Mouse (Mus musculus) adrenal gland, adult (tissue): Measurements from ENCODE around the gene Grm4.
A peak's percentile ranks its signal among the peaks of the same experiment; 100 is the strongest.
"Not testable (repeated sequence)": the region's sequence is repeated elsewhere in the genome, so short reads cannot be mapped to it uniquely, and the experiment has no call there.

Source experiments
- DNase-seq, 2 experiments: peaks; one replicate each; pipeline ENCODE4 v3.0.0; 2022 to 2023; ENCODE audit warnings: low spot score in 1 of 2; ENCODE audit not compliant: inconsistent age in 2 of 2

Grm4 gene

DNA sequence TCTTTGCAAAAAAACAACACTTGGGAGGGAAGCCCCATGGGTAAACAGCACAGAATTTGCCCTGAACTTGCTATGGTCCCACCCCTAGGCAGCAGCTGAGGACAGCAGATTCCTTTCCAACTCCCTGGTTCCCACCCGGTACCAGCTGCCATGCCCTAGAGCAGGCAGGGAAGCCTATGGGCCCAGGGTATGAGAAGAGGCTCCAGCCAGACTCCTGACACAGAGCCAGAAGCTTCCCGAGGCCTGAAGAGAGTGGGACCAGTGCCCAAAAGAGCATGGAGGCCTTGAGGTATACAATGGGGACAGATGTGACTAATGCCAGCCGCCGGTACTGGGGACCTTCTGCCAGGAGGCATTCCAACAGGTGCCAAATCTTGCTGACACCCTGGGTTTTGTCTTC is 114.2 kb downstream of the Grm4 start:
- peak; percentile 53 to 87 for DNase-seq

- DNase-seq, result no peak
Measured at GRCm38 (mm10) chr17:27405376-27406024, 115.7 kb downstream of the Grm4 start.

DNA sequence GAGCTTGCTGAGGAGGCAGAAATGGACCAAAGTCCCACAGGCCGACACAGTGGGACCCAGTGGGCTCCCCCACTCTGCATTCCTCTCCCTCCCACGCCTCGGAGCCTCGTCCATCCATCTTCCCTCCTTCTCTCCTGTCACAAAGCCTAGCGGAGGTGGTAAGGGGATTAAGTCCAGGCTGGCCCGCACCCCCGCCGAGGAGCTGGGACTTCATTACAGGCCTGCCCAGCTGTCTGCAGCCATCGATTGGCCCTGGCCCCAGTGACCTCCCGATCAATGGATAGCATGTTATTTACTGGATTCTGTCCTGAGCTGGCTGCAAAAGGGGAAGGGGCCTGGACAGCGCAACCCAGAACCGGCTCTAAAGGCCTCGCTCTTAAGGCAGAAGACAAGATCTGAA is 120.0 kb downstream of the Grm4 start:
- no peak for DNase-seq

GRCm38 (mm10) chr17:27393931-27394330 is 127.3 kb downstream of the Grm4 start:
- DNase-seq, result peak; percentile 65 to 84

- peak in 1 of 2 experiments; percentile 31 for DNase-seq
Measured at GRCm38 (mm10) chr17:27393432-27393831, 127.8 kb downstream of the Grm4 start.

- peak in 1 of 2 experiments; percentile 36 for DNase-seq
Measured at GRCm38 (mm10) chr17:27392918-27393317, 128.3 kb downstream of the Grm4 start.

GRCm38 (mm10) chr17:27390019-27390418 is 131.2 kb downstream of the Grm4 start:
- no peak for DNase-seq

- peak; percentile 79 to 81 for DNase-seq
Measured at GRCm38 (mm10) chr17:27389221-27390000, 131.8 kb downstream of the Grm4 start.

DNA sequence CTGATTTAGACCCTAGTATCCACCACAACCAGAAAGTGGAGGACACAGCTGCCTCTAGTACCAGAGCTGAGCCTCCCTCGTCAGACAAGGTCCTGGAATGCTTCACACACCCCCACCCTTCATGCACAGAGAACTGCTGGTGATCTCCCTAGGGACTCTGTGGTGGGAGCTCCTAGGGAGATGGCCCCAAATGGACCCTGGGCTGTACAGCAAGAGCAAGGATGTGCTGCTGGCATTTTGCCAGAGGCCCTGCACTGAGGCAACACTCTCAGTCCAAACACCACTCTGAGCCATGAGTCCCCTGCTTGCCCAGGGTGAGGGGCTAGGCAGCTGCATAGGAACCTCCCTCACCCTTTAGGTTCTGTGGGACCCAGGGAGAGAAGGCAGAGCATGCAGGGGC is 134.8 kb downstream of the Grm4 start:
- DNase-seq, result peak in 1 of 2 experiments; percentile 25

- no peak for DNase-seq
Measured at GRCm38 (mm10) chr17:27385513-27386261, 135.5 kb downstream of the Grm4 start.

GRCm38 (mm10) chr17:27382916-27383315 is 138.3 kb downstream of the Grm4 start:
- DNase-seq, result no peak

DNA sequence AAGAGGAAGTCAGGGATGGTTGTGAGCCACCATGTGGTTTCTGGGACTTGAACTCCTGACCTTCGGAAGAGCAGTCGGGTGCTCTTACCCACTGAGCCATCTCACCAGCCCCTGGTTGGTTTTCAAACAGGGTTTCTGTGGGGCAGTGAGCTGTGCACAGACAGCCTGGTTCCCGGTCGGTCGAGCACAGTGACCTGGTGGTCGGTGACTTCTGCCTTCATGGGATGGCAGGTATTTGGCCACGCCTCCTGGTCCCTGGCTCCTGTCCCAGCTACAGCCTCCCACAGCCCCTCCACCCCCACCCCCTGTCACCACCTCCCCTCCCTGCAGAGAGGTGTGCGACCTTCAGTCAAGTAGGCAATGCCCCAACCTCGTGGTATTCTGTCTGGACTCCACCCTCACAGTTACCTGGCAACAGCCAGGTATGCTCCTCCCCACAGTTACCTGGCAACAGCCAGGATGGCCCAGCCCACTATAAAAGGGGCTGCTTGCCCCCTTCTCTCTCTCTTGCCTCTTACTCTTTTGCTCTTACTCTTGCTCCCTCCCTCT is 140.2 kb downstream of the Grm4 start:
- not testable (repeated sequence) for DNase-seq

DNA sequence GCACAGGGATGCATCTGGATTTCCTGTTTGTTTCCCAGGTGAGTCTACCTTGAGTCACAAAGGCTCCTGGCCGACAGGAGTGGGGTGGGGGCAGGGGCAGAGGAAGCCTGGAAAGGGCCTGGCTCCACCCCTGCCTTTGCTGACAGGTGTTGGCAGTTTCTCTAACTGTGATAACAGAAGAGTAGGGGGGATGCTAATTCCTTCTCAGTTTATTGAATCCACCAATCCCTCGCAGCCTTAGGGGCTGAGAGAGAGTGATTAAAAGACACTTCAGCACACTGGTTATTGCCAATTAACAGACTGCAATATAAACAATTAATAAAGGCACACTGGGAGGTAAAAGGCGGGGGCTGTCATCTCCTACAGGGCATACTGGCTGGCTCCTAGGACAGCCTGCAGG is 142.2 kb downstream of the Grm4 start:
- no peak for DNase-seq

DNA sequence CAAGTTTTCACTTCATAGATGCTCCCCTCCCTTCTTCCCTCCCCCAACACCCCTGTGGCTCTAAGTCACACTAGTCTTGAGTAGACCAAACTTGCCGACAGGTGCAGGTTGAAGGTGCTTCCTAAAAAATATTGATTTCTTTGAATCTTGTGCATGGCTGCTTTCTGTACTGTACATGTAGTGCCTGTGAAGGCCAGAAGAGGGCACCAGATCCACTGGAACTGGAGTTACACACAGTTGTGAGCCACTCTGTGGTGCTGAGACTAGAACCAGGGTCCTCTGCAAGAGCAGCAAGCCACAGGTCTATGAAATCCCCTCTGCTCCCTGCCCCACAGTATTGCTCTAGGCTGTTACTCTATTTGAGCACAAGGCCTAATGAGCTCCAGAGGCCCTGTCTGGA is 144.1 kb downstream of the Grm4 start:
- DNase-seq, result no peak

DNA sequence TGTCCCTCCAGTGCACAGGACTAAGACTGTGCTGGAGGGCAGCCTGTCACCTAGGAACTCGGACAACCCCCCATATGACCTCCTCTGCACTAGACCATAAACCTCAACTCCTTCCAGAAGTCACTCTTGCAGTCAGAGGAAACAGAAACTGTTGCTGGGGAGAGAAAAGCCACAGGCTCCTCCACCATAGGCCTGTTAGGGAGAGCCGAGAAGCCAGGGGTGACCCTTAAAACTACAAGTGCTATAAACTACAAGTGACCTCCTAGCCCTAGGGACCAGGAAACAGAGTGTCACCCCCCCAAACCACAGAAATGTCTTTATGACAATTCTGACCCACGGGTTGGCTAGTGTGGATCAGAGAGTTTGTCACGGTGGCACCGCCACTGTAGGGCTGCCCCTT is 145.7 kb downstream of the Grm4 start:
- no peak for DNase-seq
